ENCODE assay signal across 17 mouse cellular contexts in genomic region chr4:80788339-80788738, GRCm38 (mm10). TPM values are rescaled to one million over a fixed set of nuclear protein-coding genes. Genes with fewer than 3 reads are reported as not detected.
"Had no signal": no experiment of that assay in that cellular context is flagged by ENCODE, and none has a peak within 500 bp of the region (broad histone marks: within the 10 kb centered on the region; RNA-seq: fewer than 3 reads in every experiment).

No protein-coding gene starts in this region.

- H3K9me3 ChIP-seq: limb, embryonic 10.5 days; midbrain, embryonic 12.5 days had no signal

- H3K36me3 ChIP-seq: limb, embryonic 10.5 days; midbrain, embryonic 12.5 days had no signal

- H3K4me2 ChIP-seq: liver, embryonic 11.5 days; lung, embryonic 14.5 days; midbrain, embryonic 12.5 days had no signal

- DNase-seq: kidney, adult 11 months; kidney, adult 9 months; kidney, postnatal 10 days; kidney, postnatal 4 days; lung, embryonic 14.5 days; lung, postnatal 10 days; lung, postnatal 4 days; right cerebral cortex, adult 18-20 months; thymus, postnatal 4 days had no signal

- H3K27ac ChIP-seq: left cerebral cortex, adult 2 months; limb, embryonic 10.5 days; midbrain, embryonic 12.5 days; stomach, postnatal 0 days had no signal

- H3K27me3 ChIP-seq: midbrain, embryonic 12.5 days had no signal

- H3K9ac ChIP-seq: lung, embryonic 14.5 days; midbrain, embryonic 12.5 days had no signal

- H3K4me1 ChIP-seq: limb, embryonic 10.5 days; midbrain, embryonic 12.5 days had no signal

- H3K4me3 ChIP-seq: left cerebral cortex, adult 2 months; limb, embryonic 10.5 days; midbrain, embryonic 12.5 days had no signal

RNA-seq across cellular contexts. Expression of gene Tyrp1, which starts 45.6 kb away (rescaled TPM):
- total RNA-seq: megakaryocyte, adult 5-6 weeks had no signal
- polyA plus RNA-seq: limb, embryonic 10.5 days; liver, embryonic 11.5 days; liver, embryonic 16.5 days; lung, embryonic 14.5 days; neural tube, embryonic 14.5 days; stomach, postnatal 0 days had no signal
